Mouse (Mus musculus): ENCODE data around the gene Lefty2.

Gene Lefty2

GRCm38 (mm10) chr1:180892808-180893207 lies at the start of gene Lefty2:
Gene Lefty2 (plus strand): TSS chr1:180893108.
- in situ Hi-C loops (cut with MboI, MseI), result no loop called here

GRCm38 (mm10) chr1:180848114-180848510 lies 44.8 kb upstream of the Lefty2 start:
- in situ Hi-C loops (cut with MboI, MseI), result no loop called here

GRCm38 (mm10) chr1:180848511-180849241 lies 44.2 kb upstream of the Lefty2 start:
- in situ Hi-C loops (cut with MboI, MseI), result no loop called here

GRCm38 (mm10) chr1:180849701-180850301 lies 43.1 kb upstream of the Lefty2 start:
- in situ Hi-C loops (cut with MboI, MseI), result no loop called here

- in situ Hi-C loops (cut with MboI, MseI), result no loop called here
Observed at GRCm38 (mm10) chr1:180850316-180851270, 42.3 kb upstream of the Lefty2 start, which contains the start of gene Sde2. Gene Sde2 (plus strand): TSS chr1:180851127.

- in situ Hi-C loops (cut with MboI, MseI), result loop anchor here (5.0 kb wide), 1 partner anchor 61 kb away; no protein-coding TSS in a partner anchor
Observed at GRCm38 (mm10) chr1:180858763-180859162, 34.1 kb upstream of the Lefty2 start.

- in situ Hi-C loops (cut with MboI, MseI), result no loop called here
Observed at GRCm38 (mm10) chr1:180860030-180860429, 32.9 kb upstream of the Lefty2 start.

- in situ Hi-C loops (cut with MboI, MseI), result no loop called here
Observed at GRCm38 (mm10) chr1:180863606-180864005, 29.3 kb upstream of the Lefty2 start.

- in situ Hi-C loops (cut with MboI, MseI), result no loop called here
Observed at GRCm38 (mm10) chr1:180866001-180866400, 26.9 kb upstream of the Lefty2 start.

GRCm38 (mm10) chr1:180870122-180870650 lies 22.7 kb upstream of the Lefty2 start:
- in situ Hi-C loops (cut with MboI, MseI), result no loop called here

- in situ Hi-C loops (cut with MboI, MseI), result no loop called here
Observed at GRCm38 (mm10) chr1:180873861-180874484, 18.9 kb upstream of the Lefty2 start.

- in situ Hi-C loops (cut with MboI, MseI), result no loop called here
Observed at GRCm38 (mm10) chr1:180874615-180875014, 18.3 kb upstream of the Lefty2 start.

GRCm38 (mm10) chr1:180875126-180875525 lies 17.8 kb upstream of the Lefty2 start:
- in situ Hi-C loops (cut with MboI, MseI), result no loop called here

- in situ Hi-C loops (cut with MboI, MseI), result no loop called here
Observed at GRCm38 (mm10) chr1:180877466-180877865, 15.4 kb upstream of the Lefty2 start.

GRCm38 (mm10) chr1:180881768-180882167 lies 11.1 kb upstream of the Lefty2 start:
- in situ Hi-C loops (cut with MboI, MseI), result no loop called here

GRCm38 (mm10) chr1:180883731-180884130 lies 9.2 kb upstream of the Lefty2 start:
- in situ Hi-C loops (cut with MboI, MseI), result no loop called here

- in situ Hi-C loops (cut with MboI, MseI), result no loop called here
Observed at GRCm38 (mm10) chr1:180884484-180884883, 8.4 kb upstream of the Lefty2 start.

GRCm38 (mm10) chr1:180888556-180889042 lies 4.3 kb upstream of the Lefty2 start:
- in situ Hi-C loops (cut with MboI, MseI), result no loop called here

- in situ Hi-C loops (cut with MboI, MseI), result no loop called here
Observed at GRCm38 (mm10) chr1:180889172-180889571, 3.7 kb upstream of the Lefty2 start.

- in situ Hi-C loops (cut with MboI, MseI), result no loop called here
Observed at GRCm38 (mm10) chr1:180889841-180890240, 3.1 kb upstream of the Lefty2 start.
